Mouse (Mus musculus) A20 (cell line): ENCODE measurements at regions not wholly inside any gene's neighbourhood (a gene's known extent, or its start where the extent isn't known, plus 50 kb on each side); places are given as distances from the start of the nearest gene placed in this dataset.

ENCODE experiments used
- DNase-seq: peaks from one replicate; pipeline ENCODE4 v3.0.0-alpha.2; 2011; ENCODE audit warnings: low read depth, low spot score

- no peak for DNase-seq
These were observed 633.9 kb downstream of the Kcnj2 start for GRCm38 (mm10) chr11:111699862-111700261.

- DNase-seq = no peak
These were observed 640.9 kb downstream of the Kcnj2 start for GRCm38 (mm10) chr11:111706882-111707281.

- DNase-seq = no peak
These were observed 649.4 kb downstream of the Kcnj2 start for GRCm38 (mm10) chr11:111715401-111715800.

- DNase-seq = no peak
These were observed 656.3 kb downstream of the Kcnj2 start for GRCm38 (mm10) chr11:111722276-111722675.

GRCm38 (mm10) chr11:111728148-111728547 lies 662.2 kb downstream of the Kcnj2 start:
- no peak for DNase-seq

GRCm38 (mm10) chr11:111732096-111732495 lies 666.1 kb downstream of the Kcnj2 start:
- no peak for DNase-seq

- no peak for DNase-seq
These were observed 669.5 kb downstream of the Kcnj2 start for GRCm38 (mm10) chr11:111735446-111735845.

GRCm38 (mm10) chr11:111735961-111736360 lies 670.0 kb downstream of the Kcnj2 start:
- no peak for DNase-seq

- DNase-seq = no peak
These were observed 677.4 kb downstream of the Kcnj2 start for GRCm38 (mm10) chr11:111743356-111743755.

- no peak for DNase-seq
These were observed 681.4 kb downstream of the Kcnj2 start for GRCm38 (mm10) chr11:111747262-111747946.

- DNase-seq = no peak
These were observed 682.0 kb downstream of the Kcnj2 start for GRCm38 (mm10) chr11:111747947-111748322.

- no peak for DNase-seq
These were observed 682.5 kb downstream of the Kcnj2 start for GRCm38 (mm10) chr11:111748496-111748895.

GRCm38 (mm10) chr11:111754735-111755134 lies 688.8 kb downstream of the Kcnj2 start:
- DNase-seq = no peak

GRCm38 (mm10) chr11:111763081-111763480 lies 697.1 kb downstream of the Kcnj2 start:
- no peak for DNase-seq

- no peak for DNase-seq
These were observed 700.5 kb downstream of the Kcnj2 start for GRCm38 (mm10) chr11:111766371-111767011.

- DNase-seq = no peak
These were observed 701.0 kb downstream of the Kcnj2 start for GRCm38 (mm10) chr11:111767012-111767392.

- no peak for DNase-seq
These were observed 708.2 kb downstream of the Kcnj2 start for GRCm38 (mm10) chr11:111774108-111774679.

- DNase-seq = no peak
These were observed 715.4 kb downstream of the Kcnj2 start for GRCm38 (mm10) chr11:111781321-111781720.

- DNase-seq = no peak
These were observed 725.4 kb downstream of the Kcnj2 start for GRCm38 (mm10) chr11:111791267-111791926.

GRCm38 (mm10) chr11:111801033-111801432 lies 735.1 kb downstream of the Kcnj2 start:
- no peak for DNase-seq

GRCm38 (mm10) chr11:111816176-111816775 lies 750.3 kb downstream of the Kcnj2 start:
- no peak for DNase-seq

- peak; percentile 35 for DNase-seq
These were observed 752.2 kb downstream of the Kcnj2 start for GRCm38 (mm10) chr11:111818124-111818523.
